Mouse (Mus musculus): ENCODE data around the gene Tdrd1.

- TF ChIP-seq POLR2A (IDR thresholded peaks at IDR 0.05; ENCODE audit: low read depth, low read length) = no peak
- TF ChIP-seq CTCF (conservative IDR thresholded peaks at IDR 0.05; ENCODE audit: insufficient read depth, insufficient read length, low read depth, low read length) = no peak
These were observed 13.1 kb downstream of the Tdrd1 start for GRCm38 (mm10) chr19:56838942-56839706.
